Mouse (Mus musculus) G1E (cell line): ENCODE results near the gene Eef1akmt4.

ENCODE experiments used
- CTCF ChIP-seq: IDR thresholded peaks from 2 replicates; pipeline ENCODE4 v1.5.1; 2012; ENCODE audit warnings: low read depth, low read length, inconsistent platforms, mixed read lengths
- GATA1 ChIP-seq: IDR thresholded peaks from 2 replicates; pipeline ENCODE4 v1.6.1; 2012; ENCODE audit warnings: borderline replicate concordance, low read length, inconsistent platforms, mixed read lengths
- TAL1 ChIP-seq: conservative IDR thresholded peaks from 2 replicates; pipeline ENCODE4 v1.6.1; 2012; ENCODE audit warnings: low read depth, low read length, inconsistent platforms, mixed read lengths

GRCm38 (mm10) chr16:20604705-20605104 is 6.7 kb upstream of the Eef1akmt4 start:
- TF ChIP-seq CTCF (no peak), TAL1 (no peak), GATA1 (no peak)
